Mouse (Mus musculus): ENCODE data around the gene Ccdc187.
A peak's percentile ranks its signal among the peaks of the same experiment; 100 is the strongest.

GRCm38 (mm10) chr2:26298208-26298855 lies 4.0 kb upstream of the Ccdc187 start:
- no peak for TF ChIP-seq EP300 (optimal IDR thresholded peaks at IDR 0.05)
- TF ChIP-seq CTCF (IDR thresholded peaks at IDR 0.05; ENCODE audit: low read depth): peak; percentile 51

Data from stomach, postnatal 0 days (tissue).